Mouse (Mus musculus) adrenal gland, adult 8-10 months (tissue): ENCODE results near the gene Ptprk. TPM values are rescaled to one million over a fixed set of nuclear protein-coding genes. Genes with fewer than 3 reads are reported as not detected.

Experiments used
- DNase-seq: peaks from one replicate; pipeline ENCODE4 v3.0.0; 2022
- total RNA-seq, 4 experiments: library from RNA; stranded (reverse); gene quantifications; 2 replicates each; pipeline ENCODE4 v1.2.4; 2022

The Ptprk gene
- total RNA-seq, 4 experiments from 2014 or later, result 10.6 to 11.7 (median 11.5) TPM

DNA sequence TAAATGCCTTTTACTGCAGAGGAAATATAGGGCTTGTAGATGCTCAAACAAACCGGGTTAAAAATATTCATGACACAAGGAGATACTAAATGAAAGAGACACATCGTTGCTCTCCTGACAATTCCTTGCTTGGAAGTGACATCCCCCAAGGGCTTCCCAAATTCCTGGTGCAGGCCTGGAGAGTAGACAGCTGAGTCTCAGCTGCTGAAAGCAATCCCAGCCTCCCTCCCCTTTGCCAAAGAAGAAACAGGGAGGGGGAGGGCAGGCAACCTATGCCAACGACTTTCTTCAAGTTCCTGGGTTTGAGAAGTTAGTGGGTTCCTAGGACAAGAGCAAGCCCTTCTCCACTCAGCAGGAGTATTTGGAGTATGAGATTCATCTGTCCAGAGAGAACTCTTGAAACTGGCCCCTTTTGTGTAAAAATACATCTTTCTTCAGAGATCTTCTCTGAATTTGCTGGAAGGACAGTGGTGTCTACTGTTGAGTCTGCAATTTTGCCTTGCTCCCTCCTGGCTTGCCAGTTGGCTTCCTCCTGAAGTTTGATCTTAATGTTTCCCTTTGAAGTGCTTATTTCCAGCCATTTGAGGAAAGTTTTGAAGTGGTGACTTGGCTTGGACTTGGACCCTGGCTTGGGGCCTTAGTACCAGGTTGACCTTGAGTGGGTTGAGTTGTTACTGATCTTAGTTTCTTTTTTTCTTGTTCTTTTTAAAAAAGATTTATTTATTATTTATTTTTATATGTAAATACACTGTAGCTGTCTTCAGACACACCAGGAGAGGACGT, 111.6 kb downstream of the Ptprk start:
- no peak for DNase-seq

DNA sequence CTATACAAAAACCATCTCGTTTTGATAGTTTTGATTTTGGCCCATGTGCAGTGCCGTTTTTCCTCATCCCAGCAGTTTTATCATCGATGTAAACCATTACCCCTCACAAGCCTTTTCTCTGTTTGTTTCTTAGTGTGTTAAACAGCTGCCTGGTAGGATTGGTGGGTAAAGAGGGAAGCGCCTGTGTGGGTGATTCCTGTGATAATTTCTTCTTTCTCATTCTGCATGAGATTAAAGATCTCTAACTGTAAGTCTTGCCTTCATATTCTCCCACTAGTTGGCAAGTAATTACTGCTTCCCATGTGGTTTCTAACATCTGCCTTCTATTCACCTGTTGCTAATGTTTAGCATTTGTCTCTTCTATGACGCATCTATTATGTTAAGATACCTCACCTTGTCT, 116.8 kb downstream of the Ptprk start:
- no peak for DNase-seq

GRCm38 (mm10) chr10:28193630-28194029, 119.0 kb downstream of the Ptprk start:
- no peak for DNase-seq

DNA sequence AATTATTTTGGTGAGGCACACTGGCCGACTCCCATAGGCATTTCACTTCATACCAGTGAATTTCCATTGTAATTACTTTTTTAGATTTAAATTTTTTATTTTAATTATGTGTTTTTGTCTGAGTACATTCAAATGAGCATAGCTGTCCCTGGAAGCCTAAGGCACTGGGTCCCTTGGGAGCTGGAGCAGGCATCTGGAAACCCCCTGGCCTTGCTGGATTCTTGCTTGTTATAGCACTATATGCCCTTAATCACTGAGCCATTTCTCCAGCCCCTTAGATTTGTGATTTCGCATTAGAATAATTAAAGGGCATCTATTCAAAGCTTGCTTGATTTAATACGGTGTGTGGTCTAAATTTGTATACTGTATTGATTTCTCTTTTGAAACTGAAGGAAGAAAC, 126.0 kb downstream of the Ptprk start:
- no peak for DNase-seq

DNA sequence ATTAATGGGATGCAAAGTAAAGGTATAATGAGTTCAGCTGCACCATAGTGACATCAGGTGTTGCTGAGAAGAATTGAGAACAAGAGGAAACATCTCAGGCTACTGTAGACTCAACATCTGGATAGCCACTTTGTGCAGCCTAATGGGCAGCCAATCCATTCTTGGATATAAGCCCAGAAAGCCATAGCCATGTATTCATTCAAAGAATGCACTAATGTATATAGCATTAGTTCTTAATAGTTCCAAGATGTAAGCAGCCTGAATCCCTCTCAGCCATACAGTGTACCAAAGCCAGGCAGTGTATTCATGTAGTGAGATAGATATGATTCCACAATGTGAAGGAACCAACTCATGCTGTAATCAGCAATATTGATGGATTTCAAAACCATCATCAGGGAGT, 134.8 kb downstream of the Ptprk start:
- no peak for DNase-seq

DNA sequence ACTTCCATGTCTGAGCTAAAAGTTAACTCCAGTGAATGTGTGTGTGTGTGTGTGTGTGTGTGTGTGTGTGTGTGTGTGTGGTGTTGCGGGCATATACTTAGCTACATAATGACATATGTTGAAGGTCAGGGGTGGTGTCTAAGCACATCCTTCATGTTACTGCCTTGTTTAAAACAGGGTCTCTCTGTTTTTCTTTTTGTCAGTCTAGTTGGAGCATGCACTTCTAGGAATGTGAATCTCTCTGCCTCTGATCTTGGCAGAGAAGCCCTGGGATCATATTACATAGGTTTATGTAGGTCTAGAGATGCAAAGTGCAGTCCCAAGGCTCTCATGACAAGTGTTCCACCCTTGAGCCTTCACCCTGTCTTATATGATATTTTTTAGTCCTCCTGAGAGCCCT, 137.5 kb downstream of the Ptprk start:
- no peak for DNase-seq

GRCm38 (mm10) chr10:28215153-28215552, 140.5 kb downstream of the Ptprk start:
- no peak for DNase-seq

GRCm38 (mm10) chr10:28223602-28224001, 149.0 kb downstream of the Ptprk start:
- DNase-seq, result no peak

GRCm38 (mm10) chr10:28224376-28224775, 149.8 kb downstream of the Ptprk start:
- no peak for DNase-seq

DNA sequence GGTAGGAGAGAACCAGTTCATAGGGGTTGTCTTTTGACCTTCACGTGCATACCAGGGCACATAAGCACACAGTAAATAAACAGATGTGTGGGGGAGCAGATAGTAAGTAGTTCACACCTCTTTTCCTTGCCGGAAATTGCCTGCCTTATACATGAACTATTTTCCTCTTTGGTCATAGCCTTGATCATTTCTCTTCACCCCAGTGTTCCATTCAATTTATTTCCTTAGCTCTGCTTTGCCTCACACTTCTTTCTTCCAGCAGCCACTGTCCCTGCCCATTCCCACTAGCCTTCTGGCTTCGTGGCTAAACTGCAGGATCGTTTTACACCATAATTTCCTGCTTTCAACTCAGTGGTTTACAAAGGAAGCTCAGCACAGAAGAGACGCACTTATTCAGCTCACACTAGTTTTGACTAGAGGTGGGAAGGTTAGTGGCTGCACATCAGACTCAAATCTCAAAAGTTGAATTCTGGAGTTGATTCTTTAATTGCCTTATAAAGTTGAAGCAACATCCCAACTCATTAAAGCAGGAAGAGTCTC, 151.0 kb downstream of the Ptprk start:
- DNase-seq, result no peak

- no peak for DNase-seq
Observed at GRCm38 (mm10) chr10:28227732-28228131, 153.1 kb downstream of the Ptprk start.

- no peak for DNase-seq
Observed at GRCm38 (mm10) chr10:28228208-28228607, 153.6 kb downstream of the Ptprk start.

- no peak for DNase-seq
Observed at GRCm38 (mm10) chr10:28232273-28233167, 157.9 kb downstream of the Ptprk start.

- DNase-seq, result no peak
Observed at GRCm38 (mm10) chr10:28249047-28249446, 174.4 kb downstream of the Ptprk start.

DNA sequence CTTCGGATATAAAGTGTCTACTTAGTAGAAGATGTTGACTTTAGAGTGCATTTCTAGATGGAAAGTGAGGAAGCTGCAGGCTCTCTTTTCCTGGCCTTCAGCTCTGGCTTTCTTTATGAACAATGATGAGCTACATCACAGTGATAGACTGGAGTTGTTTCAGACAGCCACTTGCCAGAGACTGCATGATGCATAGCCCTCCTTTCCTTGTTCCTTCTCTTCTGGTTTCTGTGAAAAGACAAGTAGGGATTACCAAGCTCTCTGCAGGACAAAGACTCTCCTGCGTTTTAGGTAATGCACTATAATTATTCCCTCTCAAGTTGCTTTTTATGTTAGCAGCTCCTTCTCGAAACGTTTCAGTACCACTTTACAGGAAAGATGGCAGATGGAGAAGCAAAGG, 176.8 kb downstream of the Ptprk start:
- DNase-seq, result no peak

GRCm38 (mm10) chr10:28260651-28261050, 186.0 kb downstream of the Ptprk start:
- DNase-seq, result no peak

DNA sequence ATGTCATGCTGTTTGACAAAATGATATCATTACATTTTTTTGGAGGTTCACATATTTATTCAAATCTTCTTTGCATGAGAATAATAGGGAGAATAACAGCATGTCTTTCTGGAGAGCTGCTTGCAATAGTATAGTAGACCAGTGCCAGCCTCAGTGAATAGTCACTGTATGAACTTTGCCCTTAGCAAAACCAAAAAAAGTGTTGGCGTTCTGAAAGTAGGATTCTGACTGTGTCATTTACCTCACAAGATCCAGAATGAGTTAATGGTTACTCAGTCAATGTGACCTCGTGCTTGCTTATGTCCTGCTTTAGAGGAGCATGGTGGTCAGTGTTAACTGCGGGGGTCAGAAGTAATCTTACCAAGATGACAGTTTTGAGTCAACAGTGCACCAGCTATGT, 187.5 kb downstream of the Ptprk start:
- no peak for DNase-seq

DNA sequence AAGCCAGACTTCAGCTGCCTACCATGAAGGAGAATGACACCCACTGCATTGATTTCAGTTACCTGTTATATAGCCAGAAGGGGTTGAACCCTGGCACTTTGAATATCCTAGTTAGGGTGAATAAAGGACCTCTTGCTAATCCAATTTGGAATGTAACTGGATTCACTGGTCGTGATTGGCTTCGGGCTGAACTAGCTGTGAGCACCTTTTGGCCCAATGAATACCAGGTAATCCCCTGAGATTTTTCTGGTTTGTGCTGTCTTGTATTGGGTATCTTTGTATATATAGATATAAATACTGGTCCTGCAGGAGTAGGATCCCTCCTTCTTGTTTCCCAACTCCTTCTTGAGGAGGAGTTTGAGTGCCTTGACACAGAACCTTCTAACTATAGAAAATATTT, 188.9 kb downstream of the Ptprk start:
- no peak for DNase-seq

- no peak for DNase-seq
Observed at GRCm38 (mm10) chr10:28270273-28270672, 195.7 kb downstream of the Ptprk start.

- DNase-seq, result no peak
Observed at GRCm38 (mm10) chr10:28271729-28272606, 197.3 kb downstream of the Ptprk start.

- no peak for DNase-seq
Observed at GRCm38 (mm10) chr10:28278757-28279156, 204.1 kb downstream of the Ptprk start.

- DNase-seq, result no peak
Observed at GRCm38 (mm10) chr10:28297531-28297930, 222.9 kb downstream of the Ptprk start.
